Mouse (Mus musculus) gastrocnemius, postnatal 36 days (tissue): ENCODE data around the gene Ube2g2. TPM values are rescaled to one million over a fixed set of nuclear protein-coding genes. Genes with fewer than 3 reads are reported as not detected.
"Not testable (repeated sequence)": the region's sequence is repeated elsewhere in the genome, so short reads cannot be mapped to it uniquely, and the experiment has no call there.

ENCODE experiments used
- DNase-seq, 2 experiments: peaks; one replicate each; pipeline ENCODE4 v3.0.0; 2022
- intact Hi-C: fragments of 180-260 bp; cut with DNase I; formaldehyde crosslinking; loops from one replicate; pipeline ENCODE4 v1.15.1; 2025
- microRNA-seq, 2 experiments: library from miRNA; unstranded; fragments of <30 nt; microRNA quantifications; one replicate each; pipeline ENCODE4 v1.2.0; 2021
- total RNA-seq, 2 experiments: library from RNA; stranded (reverse); gene quantifications; 2 replicates each; pipeline ENCODE4 v1.2.3; 2021

The Ube2g2 gene
- total RNA-seq, 2 experiments from 2014 or later, result 80.7 to 86.5 TPM

DNA sequence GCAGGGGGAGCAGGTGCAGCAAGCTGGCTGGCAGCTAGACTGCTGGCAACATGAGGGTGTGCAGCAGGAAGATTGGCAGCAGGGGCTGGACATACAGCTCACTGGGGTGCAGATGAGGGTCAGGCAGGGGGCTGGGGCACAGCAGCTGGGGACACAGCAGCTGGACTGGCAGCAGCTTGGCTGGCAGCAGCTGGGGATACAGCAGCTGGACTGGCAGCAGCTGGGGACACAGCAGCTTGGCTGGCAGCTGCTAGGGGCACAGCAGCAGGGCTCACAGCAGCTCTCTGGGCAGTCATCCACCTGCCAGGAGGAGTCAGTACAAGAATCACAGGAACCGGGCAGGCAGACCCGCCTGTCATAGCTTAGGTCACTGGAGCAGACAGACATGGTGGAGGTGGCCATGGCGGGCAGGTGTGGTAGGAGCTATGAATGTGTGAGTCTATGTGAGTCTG, 68.3 kb downstream of the Ube2g2 start, which contains the start of gene Gm19402:
Gene Gm19402, minus strand, starts transcription at position 402 of the 452 bp plus-strand sequence.
- DNase-seq, intact Hi-C loops: not testable (repeated sequence)

Small RNAs within 50 kb of the gene (microRNA-seq; reads per million reads assigned to microRNA genes)
- 8.6 to 25.2 reads per million in 2 experiments for gene Mir1930

Other genes with a start within 250 kb of the Ube2g2 start
- gene Adarb1, start 204.0 kb upstream of the Ube2g2 start, total RNA-seq, result 10 to 100 TPM in 1 of 2 experiments, 1 to 10 TPM in 1; 5.9 to 10.7 TPM
- gene Fam207a, start 106.5 kb upstream of the Ube2g2 start, total RNA-seq, result 1 to 10 TPM; 4.7 to 5.4 TPM
- 1 to 10 TPM; 1.5 to 1.8 TPM for gene Itgb2, start 92.0 kb upstream of the Ube2g2 start, total RNA-seq
- 10 to 100 TPM; 26.6 to 30.1 TPM for gene Pttg1ip, start 40.6 kb upstream of the Ube2g2 start, total RNA-seq
- gene Sumo3, start 16.2 kb upstream of the Ube2g2 start, total RNA-seq, result 10 to 100 TPM; 33.3 to 40.1 TPM
- 1 to 10 TPM; 7.5 to 8.6 TPM for gene Gm49325, start 16.1 kb upstream of the Ube2g2 start, total RNA-seq
- not detected for gene Tspear, start 64.3 kb downstream of the Ube2g2 start, total RNA-seq
- not detected for gene Gm19402, start 68.5 kb downstream of the Ube2g2 start, total RNA-seq
- gene Gm9508, start 75.0 kb downstream of the Ube2g2 start, total RNA-seq, result not detected
- gene Gm10272, start 84.4 kb downstream of the Ube2g2 start, total RNA-seq, result not detected
- not detected for gene Gm10024, start 89.2 kb downstream of the Ube2g2 start, total RNA-seq
- gene Gm10142, start 93.5 kb downstream of the Ube2g2 start, total RNA-seq, result not detected
- gene Krtap12-1, start 98.3 kb downstream of the Ube2g2 start, total RNA-seq, result not detected
- not detected for gene Gm10100, start 104.2 kb downstream of the Ube2g2 start, total RNA-seq
- gene Gm18596, start 120.4 kb downstream of the Ube2g2 start, total RNA-seq, result not detected
- gene Gm9736, start 129.1 kb downstream of the Ube2g2 start, total RNA-seq, result not detected
- gene Gm3233, start 137.4 kb downstream of the Ube2g2 start, total RNA-seq, result not detected
- not detected for gene Gm3238, start 149.1 kb downstream of the Ube2g2 start, total RNA-seq
- gene Gm7138, start 154.7 kb downstream of the Ube2g2 start, total RNA-seq, result not detected
- gene Gm3250, start 160.3 kb downstream of the Ube2g2 start, total RNA-seq, result not detected
- gene Gm7137, start 165.9 kb downstream of the Ube2g2 start, total RNA-seq, result not detected
- not detected for gene Gm9639, start 172.8 kb downstream of the Ube2g2 start, total RNA-seq
- gene Gm19668, start 176.9 kb downstream of the Ube2g2 start, total RNA-seq, result not detected
- not detected for gene Gm9507, start 189.6 kb downstream of the Ube2g2 start, total RNA-seq
- gene Gm2696, start 192.4 kb downstream of the Ube2g2 start, total RNA-seq, result not detected
- not detected for gene Krtap10-4, start 204.8 kb downstream of the Ube2g2 start, total RNA-seq
- not detected for gene Krtap10-10, start 213.7 kb downstream of the Ube2g2 start, total RNA-seq
- not detected for gene Gm36176, start 224.5 kb downstream of the Ube2g2 start, total RNA-seq
- not detected for gene Gm10318, start 230.6 kb downstream of the Ube2g2 start, total RNA-seq
- not detected for gene Gm3285, start 239.7 kb downstream of the Ube2g2 start, total RNA-seq